Mouse (Mus musculus): Measurements from ENCODE around the gene Cc2d1a. TPM values are rescaled to one million over a fixed set of nuclear protein-coding genes. Genes with fewer than 3 reads are reported as not detected.

Cc2d1a gene
- polyA plus RNA-seq, 1 experiment from 2014 or later: 14.7 TPM

DNA sequence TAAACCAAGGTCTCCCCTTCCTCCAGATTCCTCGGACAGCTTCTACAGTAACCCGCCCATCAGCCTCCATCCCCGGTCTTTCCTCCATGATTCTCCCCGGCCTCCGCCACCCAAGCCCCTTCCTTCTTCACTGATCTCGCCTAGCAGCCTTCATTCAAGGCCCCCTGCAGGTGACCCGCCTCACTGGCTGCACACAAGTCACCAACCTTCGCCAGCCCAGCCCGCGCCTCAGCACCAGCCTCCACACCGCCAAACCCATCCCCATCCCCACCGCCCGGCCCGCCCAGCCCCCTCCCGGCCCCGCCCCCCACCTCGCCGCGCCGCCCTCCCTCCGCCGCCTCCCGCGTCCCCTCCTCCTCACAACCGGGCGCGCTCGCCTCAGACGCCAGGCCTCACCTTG, 43.5 kb downstream of the Cc2d1a start:
- Histone ChIP-seq H3K9ac (ENCODE audit: low read length) (peak overlapping the region; percentile 81), H3K36me3 (ENCODE audit: control insufficient read depth, insufficient read depth, low read length) (peaks cover 29% of the 10 kb centered on the region), H3K27me3 (replicated peaks; ENCODE audit: control insufficient read depth, insufficient read depth, low read length) (no peaks in the 10 kb centered on the region), H3K4me1 (ENCODE audit: control insufficient read depth, insufficient read depth, low read length) (peaks cover 14% of the 10 kb centered on the region), H3K27ac (ENCODE audit: low read depth, low read length) (peak overlapping the region; percentile 88), H3K4me2 (ENCODE audit: low read length) (peak overlapping the region; percentile 63), H3K9me3 (replicated peaks; ENCODE audit: control insufficient read depth, low read length) (no peaks in the 10 kb centered on the region), H3K4me3 (ENCODE audit: low read depth, low read length) (peak overlapping the region; percentile 61)
- peak; percentile 71 for ATAC-seq
- peak; percentile 67 for DNase-seq (ENCODE audit: low spot score)
- WGBS: under 1% methylated on average over 21 of the region's 29 CpGs

DNA sequence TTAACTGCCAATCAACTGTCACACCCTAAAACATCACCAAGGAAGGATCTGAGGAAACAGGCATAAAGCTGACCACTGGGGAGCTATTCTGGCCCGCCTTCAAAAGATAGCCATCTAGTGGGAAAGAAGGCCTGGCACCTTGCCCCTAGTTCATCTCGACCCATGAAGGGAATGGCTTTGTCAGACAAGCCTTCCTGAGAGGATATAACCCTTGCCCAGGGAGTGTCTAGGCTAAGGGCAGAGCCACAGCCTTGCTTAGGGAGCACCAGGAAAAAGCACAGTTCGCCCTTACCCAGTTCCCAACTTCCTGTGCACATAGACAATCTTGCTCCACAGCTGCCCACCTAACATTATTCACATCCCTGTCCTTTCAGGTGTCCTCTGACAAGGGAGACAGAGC, 44.1 kb downstream of the Cc2d1a start:
- ATAC-seq (no peak), DNase-seq (ENCODE audit: low spot score) (no peak)
- H3K27me3 ChIP-seq (replicated peaks; ENCODE audit: control insufficient read depth, insufficient read depth, low read length): no peaks in the 10 kb centered on the region
- H3K4me2 ChIP-seq (ENCODE audit: low read length): peak overlapping the region; percentile 63
- peak overlapping the region; percentile 88; the same call in 1 of the 2 replicates for H3K27ac ChIP-seq (ENCODE audit: low read depth, low read length)
- peak overlapping the region; percentile 81 for H3K9ac ChIP-seq (ENCODE audit: low read length)
- H3K4me3 ChIP-seq (ENCODE audit: low read depth, low read length): peak overlapping the region; percentile 61
- WGBS: 54% methylated on average over 3 of the region's 3 CpGs
- H3K9me3 ChIP-seq (replicated peaks; ENCODE audit: control insufficient read depth, low read length): no peaks in the 10 kb centered on the region
- peaks cover 35% of the 10 kb centered on the region for H3K36me3 ChIP-seq (ENCODE audit: control insufficient read depth, insufficient read depth, low read length)
- H3K4me1 ChIP-seq (ENCODE audit: control insufficient read depth, insufficient read depth, low read length): peaks cover 14% of the 10 kb centered on the region

DNA sequence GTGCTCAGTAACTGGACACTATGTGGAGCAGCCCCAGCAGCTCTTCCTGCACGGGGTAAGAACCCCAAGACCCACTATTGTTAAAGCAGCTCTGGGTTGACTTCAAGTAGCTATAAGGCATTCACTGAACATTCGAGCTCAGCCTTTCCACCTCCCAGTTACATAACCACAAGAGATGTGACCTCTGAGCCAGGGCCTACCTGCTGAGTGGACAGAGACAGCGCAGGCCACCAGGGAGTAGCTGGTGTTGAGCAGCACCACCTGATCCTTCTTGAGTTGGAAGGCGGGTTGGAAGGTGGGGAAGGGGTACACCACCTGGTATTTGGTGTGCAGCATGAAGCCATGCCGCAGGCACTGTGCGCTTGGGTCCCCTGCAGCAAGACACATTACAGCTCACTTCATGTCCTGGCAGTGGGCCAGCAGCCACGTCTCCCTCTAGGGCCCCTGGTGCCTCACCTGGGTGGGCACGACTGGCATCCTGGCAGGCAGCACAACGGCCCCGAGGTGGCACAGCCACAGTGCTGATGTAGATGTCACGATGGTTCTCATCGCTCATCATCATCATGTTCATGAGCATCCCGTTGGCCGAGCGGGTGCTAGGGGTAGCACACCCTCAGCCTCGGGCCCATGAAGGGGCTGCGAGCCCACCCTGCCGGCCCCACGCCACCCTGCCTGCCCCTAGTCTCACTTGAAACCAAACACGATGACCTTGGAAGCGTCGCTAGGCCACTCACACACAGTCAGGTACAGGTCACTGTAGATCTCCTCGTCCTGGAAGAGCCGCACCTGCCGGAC, 46.1 kb downstream of the Cc2d1a start:
- peaks cover 54% of the 10 kb centered on the region for H3K36me3 ChIP-seq (ENCODE audit: control insufficient read depth, insufficient read depth, low read length)
- H3K9me3 ChIP-seq (replicated peaks; ENCODE audit: control insufficient read depth, low read length): no peaks in the 10 kb centered on the region
- DNase-seq (ENCODE audit: low spot score): no peak
- peaks cover 14% of the 10 kb centered on the region for H3K4me1 ChIP-seq (ENCODE audit: control insufficient read depth, insufficient read depth, low read length)
- 92% methylated on average over 25 of the region's 25 CpGs for WGBS
- no peaks in the 10 kb centered on the region for H3K27me3 ChIP-seq (replicated peaks; ENCODE audit: control insufficient read depth, insufficient read depth, low read length)
- no peak overlapping the region for H3K9ac ChIP-seq (ENCODE audit: low read length)
- H3K4me2 ChIP-seq (ENCODE audit: low read length): no peak overlapping the region
- no peak overlapping the region for H3K4me3 ChIP-seq (ENCODE audit: low read depth, low read length)
- no peak for ATAC-seq
- no peak overlapping the region for H3K27ac ChIP-seq (ENCODE audit: low read depth, low read length)

DNA sequence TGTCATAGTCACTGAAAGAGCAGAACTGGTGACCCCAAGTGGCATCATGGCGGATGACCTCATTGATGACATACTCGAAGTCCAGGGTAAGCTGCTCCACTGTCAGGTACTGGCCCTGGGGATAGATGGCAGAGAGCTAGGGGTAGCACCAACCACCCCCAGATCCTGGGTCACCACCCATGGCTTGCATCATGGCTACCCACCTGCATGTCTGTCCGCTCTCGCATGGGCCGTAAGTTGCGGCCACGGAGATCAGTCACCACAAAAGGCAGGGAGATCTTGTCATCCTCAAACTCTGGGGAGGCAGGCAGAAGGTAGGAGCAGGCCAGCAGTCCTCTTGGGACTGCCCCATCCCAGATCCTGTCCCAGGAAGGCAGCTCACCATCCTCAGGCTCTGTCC, 49.4 kb downstream of the Cc2d1a start:
- 96% methylated on average over 7 of the region's 7 CpGs for WGBS
- Histone ChIP-seq H3K27ac (ENCODE audit: low read depth, low read length) (no peak overlapping the region), H3K27me3 (replicated peaks; ENCODE audit: control insufficient read depth, insufficient read depth, low read length) (no peaks in the 10 kb centered on the region)

DNA sequence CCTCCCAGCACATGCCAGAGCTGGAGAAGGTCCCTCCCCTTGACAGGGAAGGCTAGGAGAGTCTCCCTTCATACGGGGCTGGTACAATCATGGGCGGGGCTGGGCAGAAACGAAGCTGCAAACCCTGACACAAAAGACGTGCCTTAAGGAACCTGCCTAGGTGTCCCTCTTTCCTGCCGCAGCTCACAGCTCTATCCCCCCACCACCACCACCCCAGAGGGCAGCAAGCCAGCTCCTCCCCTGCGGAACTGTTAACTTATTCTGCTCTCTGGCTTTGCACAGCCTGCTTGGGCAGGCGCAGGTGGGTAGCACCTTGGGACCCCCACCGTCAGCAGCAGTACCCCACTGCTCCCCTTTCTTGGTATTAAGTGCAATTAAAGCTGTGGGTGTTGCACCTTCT, 51.7 kb downstream of the Cc2d1a start:
- H3K36me3 ChIP-seq (ENCODE audit: control insufficient read depth, insufficient read depth, low read length): peaks cover 88% of the 10 kb centered on the region
- ATAC-seq (no peak), DNase-seq (ENCODE audit: low spot score) (no peak)
- no peak overlapping the region for H3K4me3 ChIP-seq (ENCODE audit: low read depth, low read length)
- H3K27ac ChIP-seq (ENCODE audit: low read depth, low read length): no peak overlapping the region
- WGBS: 69% methylated on average over 8 of the region's 8 CpGs
- no peaks in the 10 kb centered on the region for H3K4me1 ChIP-seq (ENCODE audit: control insufficient read depth, insufficient read depth, low read length)
- no peak overlapping the region for H3K9ac ChIP-seq (ENCODE audit: low read length)
- H3K4me2 ChIP-seq (ENCODE audit: low read length): no peak overlapping the region
- no peaks in the 10 kb centered on the region for H3K9me3 ChIP-seq (replicated peaks; ENCODE audit: control insufficient read depth, low read length)
- no peaks in the 10 kb centered on the region for H3K27me3 ChIP-seq (replicated peaks; ENCODE audit: control insufficient read depth, insufficient read depth, low read length)

More for the DNA sequence above, 49.4 kb downstream of the Cc2d1a start:
- no peak overlapping the region for H3K9ac ChIP-seq (ENCODE audit: low read length)
- no peak overlapping the region for H3K4me2 ChIP-seq (ENCODE audit: low read length)
- peaks cover 7% of the 10 kb centered on the region for H3K4me1 ChIP-seq (ENCODE audit: control insufficient read depth, insufficient read depth, low read length)
- ATAC-seq (no peak), DNase-seq (ENCODE audit: low spot score) (no peak)
- H3K4me3 ChIP-seq (ENCODE audit: low read depth, low read length): no peak overlapping the region
- no peaks in the 10 kb centered on the region for H3K9me3 ChIP-seq (replicated peaks; ENCODE audit: control insufficient read depth, low read length)
- peaks cover 84% of the 10 kb centered on the region for H3K36me3 ChIP-seq (ENCODE audit: control insufficient read depth, insufficient read depth, low read length)

DNA sequence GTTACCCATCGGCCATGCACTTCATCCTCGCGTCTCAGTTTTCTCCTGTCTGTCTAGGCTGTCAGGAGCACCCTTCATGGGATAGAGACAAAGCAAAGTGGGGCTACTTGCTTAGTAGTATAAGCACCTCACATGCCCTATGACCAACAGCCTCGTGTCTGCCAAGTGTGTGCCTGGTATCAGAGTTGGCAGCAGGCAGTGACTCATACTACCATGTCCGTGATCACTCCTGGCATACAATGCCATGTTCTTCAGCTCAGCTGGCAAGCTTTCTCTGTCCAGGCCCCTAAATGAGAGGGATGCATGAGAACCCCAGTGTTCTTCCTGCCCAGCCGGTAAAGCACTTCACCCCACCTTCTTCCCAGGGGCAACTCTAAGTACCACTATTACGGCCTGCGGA, 57.2 kb downstream of the Cc2d1a start:
- no peak overlapping the region for H3K9ac ChIP-seq (ENCODE audit: low read length)
- DNase-seq (ENCODE audit: low spot score) (no peak), ATAC-seq (no peak)
- H3K4me1 ChIP-seq (ENCODE audit: control insufficient read depth, insufficient read depth, low read length): no peaks in the 10 kb centered on the region
- H3K4me2 ChIP-seq (ENCODE audit: low read length): no peak overlapping the region
- 90% methylated on average over 8 of the region's 8 CpGs for WGBS
- no peak overlapping the region for H3K27ac ChIP-seq (ENCODE audit: low read depth, low read length)
- H3K9me3 ChIP-seq (replicated peaks; ENCODE audit: control insufficient read depth, low read length): no peaks in the 10 kb centered on the region
- H3K36me3 ChIP-seq (ENCODE audit: control insufficient read depth, insufficient read depth, low read length): peaks cover 87% of the 10 kb centered on the region
- H3K4me3 ChIP-seq (ENCODE audit: low read depth, low read length): no peak overlapping the region
- no peaks in the 10 kb centered on the region for H3K27me3 ChIP-seq (replicated peaks; ENCODE audit: control insufficient read depth, insufficient read depth, low read length)

DNA sequence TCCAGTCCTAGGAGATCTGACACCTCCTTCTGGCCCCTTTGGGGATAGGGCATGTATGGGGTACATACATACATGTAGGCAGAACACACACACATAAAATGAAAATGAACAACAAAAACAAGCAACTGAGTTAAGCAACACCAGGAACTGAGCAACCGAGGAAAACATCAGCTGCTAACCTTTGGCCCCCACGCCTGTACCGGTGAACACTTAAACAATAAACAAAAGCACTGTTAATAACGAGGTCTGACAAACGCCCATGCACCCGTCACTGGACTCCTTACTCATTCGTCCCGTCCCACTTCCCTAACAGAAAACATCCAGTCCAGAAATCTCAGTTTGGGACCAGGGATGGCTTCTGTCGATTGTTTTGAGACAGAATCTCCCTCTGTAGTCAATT, 58.5 kb downstream of the Cc2d1a start:
- H3K27ac ChIP-seq (ENCODE audit: low read depth, low read length): no peak overlapping the region
- no peak overlapping the region for H3K4me3 ChIP-seq (ENCODE audit: low read depth, low read length)
- DNase-seq (ENCODE audit: low spot score) (no peak), ATAC-seq (no peak)
- H3K9ac ChIP-seq (ENCODE audit: low read length): no peak overlapping the region
- no peaks in the 10 kb centered on the region for H3K9me3 ChIP-seq (replicated peaks; ENCODE audit: control insufficient read depth, low read length)
- H3K27me3 ChIP-seq (replicated peaks; ENCODE audit: control insufficient read depth, insufficient read depth, low read length): no peaks in the 10 kb centered on the region
- WGBS: 69% methylated on average over 9 of the region's 9 CpGs
- peaks cover 87% of the 10 kb centered on the region for H3K36me3 ChIP-seq (ENCODE audit: control insufficient read depth, insufficient read depth, low read length)
- H3K4me2 ChIP-seq (ENCODE audit: low read length): no peak overlapping the region
- no peaks in the 10 kb centered on the region for H3K4me1 ChIP-seq (ENCODE audit: control insufficient read depth, insufficient read depth, low read length)

DNA sequence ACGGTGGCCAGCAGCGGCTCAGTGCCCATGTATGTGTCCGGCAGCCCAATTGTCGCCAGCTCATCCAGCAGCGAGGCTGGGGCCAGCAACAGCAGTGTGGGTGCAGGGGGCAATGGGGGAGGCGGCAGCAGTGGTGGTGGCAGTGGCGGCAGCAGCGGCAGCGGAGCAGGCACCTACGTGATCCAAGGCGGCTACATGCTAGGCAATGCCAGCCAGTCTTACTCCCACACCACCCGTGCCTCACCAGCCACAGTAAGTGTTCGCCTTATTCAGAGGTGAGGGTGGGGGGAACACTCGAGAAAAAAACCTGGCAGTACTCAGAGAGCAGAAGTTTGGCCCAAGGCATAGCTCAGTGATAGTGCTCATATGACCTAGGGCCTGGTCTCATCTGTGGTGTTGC, 59.9 kb downstream of the Cc2d1a start:
- no peaks in the 10 kb centered on the region for H3K4me1 ChIP-seq (ENCODE audit: control insufficient read depth, insufficient read depth, low read length)
- no peaks in the 10 kb centered on the region for H3K27me3 ChIP-seq (replicated peaks; ENCODE audit: control insufficient read depth, insufficient read depth, low read length)
- ATAC-seq (no peak), DNase-seq (ENCODE audit: low spot score) (no peak)
- no peak overlapping the region for H3K4me2 ChIP-seq (ENCODE audit: low read length)
- H3K4me3 ChIP-seq (ENCODE audit: low read depth, low read length): no peak overlapping the region
- peaks cover 90% of the 10 kb centered on the region for H3K36me3 ChIP-seq (ENCODE audit: control insufficient read depth, insufficient read depth, low read length)
- H3K27ac ChIP-seq (ENCODE audit: low read depth, low read length): no peak overlapping the region
- 94% methylated on average over 14 of the region's 14 CpGs for WGBS
- H3K9me3 ChIP-seq (replicated peaks; ENCODE audit: control insufficient read depth, low read length): no peaks in the 10 kb centered on the region
- no peak overlapping the region for H3K9ac ChIP-seq (ENCODE audit: low read length)

DNA sequence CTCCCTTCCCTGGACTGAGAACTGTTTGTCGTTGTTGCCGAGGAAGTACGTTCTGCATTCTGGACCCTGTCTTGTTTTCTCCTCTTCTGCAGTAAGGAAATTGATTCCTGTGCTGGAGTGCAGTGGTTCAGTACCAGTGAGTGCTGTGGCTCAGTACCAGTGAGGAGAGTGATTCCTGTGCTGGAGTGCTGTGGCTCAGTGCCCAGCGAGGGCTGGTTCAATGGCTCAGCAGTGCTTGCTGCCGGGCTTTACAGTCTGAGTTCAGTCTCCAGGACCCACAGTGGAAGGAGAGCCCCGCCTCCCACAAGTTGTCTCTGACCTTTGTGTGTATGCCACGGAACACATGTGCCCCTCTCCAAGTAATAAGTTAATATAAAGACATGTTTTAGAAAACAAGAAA, 60.6 kb downstream of the Cc2d1a start:
- Histone ChIP-seq H3K36me3 (ENCODE audit: control insufficient read depth, insufficient read depth, low read length) (peaks cover 90% of the 10 kb centered on the region), H3K9me3 (replicated peaks; ENCODE audit: control insufficient read depth, low read length) (no peaks in the 10 kb centered on the region), H3K4me2 (ENCODE audit: low read length) (no peak overlapping the region), H3K27ac (ENCODE audit: low read depth, low read length) (no peak overlapping the region), H3K27me3 (replicated peaks; ENCODE audit: control insufficient read depth, insufficient read depth, low read length) (no peaks in the 10 kb centered on the region), H3K4me1 (ENCODE audit: control insufficient read depth, insufficient read depth, low read length) (no peaks in the 10 kb centered on the region), H3K9ac (ENCODE audit: low read length) (no peak overlapping the region), H3K4me3 (ENCODE audit: low read depth, low read length) (no peak overlapping the region)
- ATAC-seq (no peak), DNase-seq (ENCODE audit: low spot score) (no peak)
- 90% methylated on average over 7 of the region's 7 CpGs for WGBS
